Mouse (Mus musculus): Measurements from ENCODE around the gene 4930535I16Rik.
"Not testable (repeated sequence)": the region's sequence is repeated elsewhere in the genome, so short reads cannot be mapped to it uniquely, and the experiment has no call there.

Gene 4930535I16Rik

GRCm38 (mm10) chr4:123917548-123918140 lies at the start of gene 4930535I16Rik:
TSS of gene 4930535I16Rik (minus strand) at chr4:123918022.
- DNase-seq (ENCODE audit: low spot score in 2 of 2), result peak in 1 of 2 experiments; percentile 15

- no peak for DNase-seq (ENCODE audit: low spot score in 2 of 2)
Observed at GRCm38 (mm10) chr4:123962721-123963120, 44.9 kb upstream of the 4930535I16Rik start.

- DNase-seq (ENCODE audit: low spot score in 2 of 2), result no peak
Observed at GRCm38 (mm10) chr4:123960955-123961354, 43.1 kb upstream of the 4930535I16Rik start.

GRCm38 (mm10) chr4:123957891-123958290 lies 40.1 kb upstream of the 4930535I16Rik start:
- DNase-seq (ENCODE audit: low spot score in 2 of 2), result no peak

- DNase-seq (ENCODE audit: low spot score in 2 of 2), result no peak
Observed at GRCm38 (mm10) chr4:123957492-123957808, 39.6 kb upstream of the 4930535I16Rik start.

- peak; percentile 30 to 33 for DNase-seq (ENCODE audit: low spot score in 2 of 2)
Observed at GRCm38 (mm10) chr4:123956703-123957491, 39.1 kb upstream of the 4930535I16Rik start.

- peak in 1 of 2 experiments; percentile 10 for DNase-seq (ENCODE audit: low spot score in 2 of 2)
Observed at GRCm38 (mm10) chr4:123952059-123952458, 34.2 kb upstream of the 4930535I16Rik start.

- DNase-seq (ENCODE audit: low spot score in 2 of 2), result no peak
Observed at GRCm38 (mm10) chr4:123949649-123950048, 31.8 kb upstream of the 4930535I16Rik start.

GRCm38 (mm10) chr4:123948901-123949300 lies 31.1 kb upstream of the 4930535I16Rik start:
- DNase-seq (ENCODE audit: low spot score in 2 of 2), result no peak

- DNase-seq (ENCODE audit: low spot score in 2 of 2), result peak in 1 of 2 experiments; percentile 15
Observed at GRCm38 (mm10) chr4:123947149-123947548, 29.3 kb upstream of the 4930535I16Rik start.

- DNase-seq (ENCODE audit: low spot score in 2 of 2), result no peak
Observed at GRCm38 (mm10) chr4:123946701-123947100, 28.9 kb upstream of the 4930535I16Rik start.

GRCm38 (mm10) chr4:123940878-123941277 lies 23.1 kb upstream of the 4930535I16Rik start:
- DNase-seq (ENCODE audit: low spot score in 2 of 2), result not testable (repeated sequence)

GRCm38 (mm10) chr4:123939838-123940237 lies 22.0 kb upstream of the 4930535I16Rik start:
- DNase-seq (ENCODE audit: low spot score in 2 of 2), result peak in 1 of 2 experiments; percentile 51

GRCm38 (mm10) chr4:123936059-123936458 lies 18.2 kb upstream of the 4930535I16Rik start:
- DNase-seq (ENCODE audit: low spot score in 2 of 2), result no peak

- no peak for DNase-seq (ENCODE audit: low spot score in 2 of 2)
Observed at GRCm38 (mm10) chr4:123934306-123934705, 16.5 kb upstream of the 4930535I16Rik start.

GRCm38 (mm10) chr4:123929994-123930393 lies 12.2 kb upstream of the 4930535I16Rik start:
- no peak for DNase-seq (ENCODE audit: low spot score in 2 of 2)

- peak; percentile 31 to 50 for DNase-seq (ENCODE audit: low spot score in 2 of 2)
Observed at GRCm38 (mm10) chr4:123927961-123928360, 10.1 kb upstream of the 4930535I16Rik start.

- DNase-seq (ENCODE audit: low spot score in 2 of 2), result no peak
Observed at GRCm38 (mm10) chr4:123921055-123921565, 3.3 kb upstream of the 4930535I16Rik start.

GRCm38 (mm10) chr4:123918851-123919250 lies 1.0 kb upstream of the 4930535I16Rik start:
- DNase-seq (ENCODE audit: low spot score in 2 of 2), result no peak

GRCm38 (mm10) chr4:123916748-123917547 lies 874 bp downstream of the 4930535I16Rik start, which contains the start of gene Rragc:
TSS of gene Rragc (plus strand) at chr4:123917446.
- DNase-seq (ENCODE audit: low spot score in 2 of 2), result peak; percentile 100

GRCm38 (mm10) chr4:123912431-123912830 lies 5.4 kb downstream of the 4930535I16Rik start:
- DNase-seq (ENCODE audit: low spot score in 2 of 2), result peak; percentile 13 to 37

GRCm38 (mm10) chr4:123911503-123911902 lies 6.3 kb downstream of the 4930535I16Rik start:
- no peak for DNase-seq (ENCODE audit: low spot score in 2 of 2)

All from heart, adult 9 months (tissue).